Mouse (Mus musculus): Measurements from ENCODE around the gene Sema4d.

DNA sequence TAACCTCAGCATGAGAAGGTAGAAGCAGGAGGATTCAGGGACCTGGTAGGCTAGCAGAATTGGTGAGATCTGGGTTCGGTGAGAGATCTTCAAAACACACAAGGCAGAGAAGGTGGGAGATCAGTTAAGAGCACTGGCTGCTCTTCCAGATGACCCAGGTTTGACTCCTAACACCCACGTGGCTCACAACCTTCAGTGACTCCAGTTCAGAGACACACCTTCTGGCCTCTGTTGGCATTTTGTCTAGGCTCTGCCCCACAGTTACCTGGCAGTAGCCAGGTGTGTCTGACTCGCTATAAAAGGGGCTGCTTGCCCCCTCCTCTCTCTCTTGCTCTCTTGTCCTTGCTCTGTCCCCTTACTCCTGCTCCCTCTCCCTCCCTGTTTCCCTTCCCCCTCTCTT, 28.4 kb upstream of the Sema4d start:
- no peak for TF ChIP-seq CTCF (IDR thresholded peaks at IDR 0.05; ENCODE audit: control insufficient read depth, insufficient read depth, low read length)
- TF ChIP-seq POLR2A (IDR thresholded peaks at IDR 0.05; ENCODE audit: borderline replicate concordance, control insufficient read depth, low read depth, low read length) = no peak
